Mouse (Mus musculus): ENCODE data around the gene Vmn1r189.
"Not testable (repeated sequence)": the region's sequence is repeated elsewhere in the genome, so short reads cannot be mapped to it uniquely, and the experiment has no call there.

Gene Vmn1r189

DNA sequence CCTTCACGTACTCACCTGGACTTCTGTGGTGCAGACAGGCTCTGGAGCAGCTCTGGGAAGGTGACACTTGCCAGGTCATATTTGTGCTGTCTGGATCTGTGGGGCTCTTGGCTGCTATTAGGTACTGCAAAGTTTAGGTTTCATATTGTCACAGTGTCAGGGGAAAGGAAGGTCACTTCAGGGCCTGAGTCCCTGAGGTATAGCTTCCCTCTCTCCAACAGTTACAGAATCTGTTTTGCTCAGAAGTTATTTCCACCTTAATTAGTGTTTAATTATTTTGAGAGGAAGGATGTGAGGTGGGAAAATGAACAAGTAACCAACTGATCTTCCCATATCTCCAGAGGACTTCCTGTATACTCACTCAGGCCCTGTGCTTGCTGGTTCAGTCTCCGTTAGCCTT is at the start of gene Vmn1r189:
Vmn1r189 (minus strand) TSS at position 101 of the 400 bp plus-strand sequence.
- DNase-seq = not testable (repeated sequence)

- not testable (repeated sequence) for DNase-seq
Measured at GRCm38 (mm10) chr13:22136495-22137293, 31.1 kb upstream of the Vmn1r189 start.

DNA sequence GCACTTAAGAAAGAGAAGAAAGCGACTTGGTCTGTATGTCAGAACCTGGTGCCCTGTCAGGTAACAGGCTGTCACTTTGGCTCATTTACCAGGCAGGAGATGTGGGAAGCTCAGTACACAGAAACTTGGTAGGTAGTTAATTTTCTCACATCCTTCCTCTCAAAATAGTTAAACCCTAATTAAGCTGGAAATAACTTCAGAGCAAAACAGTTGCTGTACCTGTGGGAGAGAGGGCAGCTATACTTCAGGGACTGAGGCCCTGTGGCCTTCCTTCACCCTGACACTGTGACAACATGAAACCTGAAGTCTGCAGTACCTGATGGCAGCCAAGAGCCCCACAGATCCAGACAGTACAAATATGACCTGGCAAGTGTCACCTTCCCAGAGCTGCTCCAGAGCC is 21.5 kb downstream of the Vmn1r189 start, which contains the start of gene Vmn1r188:
Vmn1r188 (plus strand) TSS at position 301 of the 400 bp plus-strand sequence.
- not testable (repeated sequence) for DNase-seq

DNA sequence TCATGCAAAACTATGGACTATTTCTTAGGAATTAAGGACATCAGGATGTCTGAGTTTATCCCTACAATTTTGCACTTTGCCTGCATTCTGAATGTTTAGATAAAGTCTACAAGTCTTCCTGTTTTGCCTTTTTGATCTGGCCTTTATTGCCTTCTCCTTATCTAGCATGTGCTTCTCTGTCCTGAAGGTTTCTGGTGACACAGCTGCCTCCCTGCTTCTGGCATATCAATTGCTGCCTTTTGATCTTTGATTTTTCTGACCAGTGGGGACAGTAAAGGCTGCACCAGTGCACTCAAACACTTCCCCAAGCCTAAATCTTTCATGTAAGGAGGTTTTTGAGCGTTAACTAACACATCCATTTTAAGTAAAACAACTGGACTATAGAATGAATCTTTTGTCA is 42.2 kb downstream of the Vmn1r189 start:
- DNase-seq = no peak

- DNase-seq = no peak
Measured at GRCm38 (mm10) chr13:22061422-22061821, 44.2 kb downstream of the Vmn1r189 start.

DNA sequence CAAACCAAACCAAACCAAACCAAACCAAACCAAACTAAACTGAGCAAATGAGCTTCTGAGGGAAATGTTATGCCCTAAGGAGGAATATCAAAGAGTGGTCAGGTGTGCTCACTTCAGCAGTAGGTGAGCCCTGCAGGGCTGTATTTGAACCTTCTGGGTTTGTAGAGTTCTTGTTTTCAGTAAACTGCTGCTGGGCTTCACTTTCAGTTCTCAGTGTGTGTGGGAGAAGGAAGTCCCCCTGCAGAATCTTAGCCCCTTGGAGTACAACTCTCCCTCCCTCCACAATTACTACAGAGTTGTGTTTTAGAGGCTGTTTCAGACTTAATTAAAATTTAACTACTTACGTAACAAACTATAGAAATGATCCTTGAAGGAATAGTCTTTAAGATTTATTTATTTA is 51.9 kb downstream of the Vmn1r189 start:
- DNase-seq = no peak

GRCm38 (mm10) chr13:22051523-22051859 is 54.1 kb downstream of the Vmn1r189 start:
- no peak for DNase-seq

- DNase-seq = peak; percentile 99
Measured at GRCm38 (mm10) chr13:22050591-22051522, 54.8 kb downstream of the Vmn1r189 start.
